Mouse (Mus musculus): Measurements from ENCODE around the gene Sv2a.
A peak's percentile ranks its signal among the peaks of the same experiment; 100 is the strongest.
"Not testable (repeated sequence)": the region's sequence is repeated elsewhere in the genome, so short reads cannot be mapped to it uniquely, and the experiment has no call there.

Gene Sv2a

DNA sequence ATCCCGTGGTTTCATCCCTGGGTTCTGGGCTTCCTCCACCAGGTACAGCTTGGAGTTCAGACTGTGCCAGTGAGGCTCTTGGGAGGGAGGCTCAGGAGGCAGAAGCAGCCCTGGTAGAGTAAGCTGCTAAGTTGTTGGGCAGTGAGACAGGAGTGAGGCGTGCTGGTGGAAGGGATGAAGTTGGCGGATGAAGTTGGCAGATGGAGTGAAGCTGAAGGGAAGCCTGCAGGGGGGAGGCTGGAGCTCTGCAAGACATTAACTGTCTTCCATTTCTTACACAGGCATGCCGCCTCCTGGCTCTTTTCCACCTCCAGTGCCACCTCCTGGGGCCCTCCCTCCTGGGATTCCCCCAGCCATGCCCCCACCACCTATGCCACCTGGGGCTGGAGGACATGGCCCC lies 6.9 kb upstream of the Sv2a start:
- not testable (repeated sequence) for DNase-seq (ENCODE audit: low spot score)

DNA sequence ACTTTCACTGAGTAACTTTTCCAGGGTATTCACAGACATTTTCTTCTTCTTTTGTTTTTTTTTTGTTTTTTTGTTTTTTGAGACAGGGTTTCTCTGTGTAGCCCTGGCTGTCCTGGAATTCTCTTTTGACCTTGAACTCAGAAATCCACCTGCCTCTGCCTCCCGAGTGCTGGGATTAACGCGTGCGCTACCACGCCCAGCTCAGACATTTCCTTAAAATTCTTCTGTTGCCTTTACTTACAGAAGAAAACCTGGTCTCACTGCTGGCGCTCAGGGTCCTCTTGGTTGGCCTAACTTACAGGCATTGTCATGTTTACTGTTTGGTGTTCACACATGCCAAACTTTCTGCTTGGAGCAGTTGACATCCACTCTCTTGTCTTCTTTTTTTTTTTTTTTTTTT lies 5.7 kb upstream of the Sv2a start:
- DNase-seq (ENCODE audit: low spot score): no peak

DNA sequence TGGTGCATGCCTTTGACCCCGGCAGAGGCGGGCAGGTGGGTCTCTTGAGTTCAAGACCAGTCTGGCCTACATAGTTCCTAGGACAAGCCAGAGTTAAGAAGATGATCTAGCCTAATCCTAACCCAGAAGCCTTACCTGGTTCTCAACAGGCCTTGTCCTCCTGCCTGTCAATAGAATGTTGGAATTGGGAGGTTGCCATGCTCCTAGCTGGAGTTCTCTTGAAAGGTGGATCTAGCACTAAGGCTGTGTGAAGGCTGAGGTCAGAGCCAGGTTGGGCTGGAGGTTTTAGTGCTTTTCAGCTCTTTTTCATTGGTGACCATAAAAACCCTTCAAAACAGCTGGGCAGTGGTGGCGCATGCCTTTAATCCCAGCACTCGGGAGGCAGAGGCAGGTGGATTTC lies 2.5 kb upstream of the Sv2a start:
- DNase-seq (ENCODE audit: low spot score): no peak

DNA sequence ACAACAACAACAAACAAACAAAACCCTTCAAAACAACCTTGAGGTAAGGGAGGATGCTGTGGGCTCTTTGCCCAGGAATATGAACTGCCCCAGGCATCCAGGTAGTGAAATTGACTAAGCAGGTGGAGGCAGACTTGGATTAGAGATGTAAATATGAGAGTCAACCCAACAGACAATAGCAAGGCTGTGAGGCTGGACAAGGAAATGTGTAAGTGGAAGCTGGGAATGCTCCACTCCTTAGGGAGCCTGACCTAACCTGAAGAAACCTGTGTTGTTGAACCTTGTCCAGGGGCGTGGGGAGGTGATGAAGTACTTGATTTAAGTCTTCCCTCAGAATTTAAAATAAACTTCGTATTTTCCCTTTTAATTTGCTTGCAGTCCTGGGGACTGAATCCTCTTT lies 2.0 kb upstream of the Sv2a start:
- no peak for DNase-seq (ENCODE audit: low spot score)

DNA sequence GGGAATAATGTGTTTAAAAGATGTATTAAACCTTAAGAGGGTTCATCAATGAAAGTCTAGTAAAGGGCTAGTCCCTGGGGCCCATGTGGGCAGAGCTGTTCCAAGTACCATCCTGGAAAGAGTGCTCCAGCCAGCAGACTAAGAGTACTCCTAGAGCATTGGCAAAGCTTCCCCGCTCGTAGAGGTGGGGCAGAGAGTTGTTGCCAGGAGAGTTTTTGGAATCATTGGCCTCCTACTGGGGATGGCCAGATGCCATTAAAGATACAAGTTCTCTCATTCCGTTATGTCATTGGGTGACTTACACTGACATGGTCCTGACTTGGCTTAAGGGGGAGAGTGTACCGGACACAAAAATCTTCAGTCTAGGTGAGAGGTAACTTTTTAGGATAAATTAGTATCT lies 1.4 kb upstream of the Sv2a start:
- no peak for DNase-seq (ENCODE audit: low spot score)

- no peak for DNase-seq (ENCODE audit: low spot score)
These were observed 795 bp downstream of the Sv2a start for GRCm38 (mm10) chr3:96181510-96182381.

DNA sequence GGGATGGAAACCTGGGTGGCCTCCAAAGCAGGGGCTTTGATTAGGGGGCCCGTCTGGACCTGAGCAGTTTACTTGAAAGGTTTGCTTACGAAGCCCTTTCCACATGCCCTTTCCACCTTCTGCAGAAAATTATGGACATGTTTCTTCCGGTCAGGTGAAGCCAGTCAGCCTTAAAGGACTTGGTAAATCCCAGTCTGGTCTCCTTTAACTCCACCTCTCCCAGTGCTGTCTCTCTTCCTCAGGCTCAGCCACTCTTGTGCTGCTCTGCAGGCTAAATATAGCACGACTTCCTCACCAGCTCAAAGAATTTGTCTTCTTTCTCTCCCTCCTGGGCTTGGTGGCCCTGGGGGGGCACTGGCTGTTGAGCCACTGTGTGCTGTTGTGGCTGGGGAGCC lies 1.4 kb downstream of the Sv2a start:
- no peak for DNase-seq (ENCODE audit: low spot score)

GRCm38 (mm10) chr3:96192977-96193376 lies 12.0 kb downstream of the Sv2a start:
- no peak for DNase-seq (ENCODE audit: low spot score)

- DNase-seq (ENCODE audit: low spot score): no peak
These were observed 14.0 kb downstream of the Sv2a start for GRCm38 (mm10) chr3:96194966-96195365.

DNA sequence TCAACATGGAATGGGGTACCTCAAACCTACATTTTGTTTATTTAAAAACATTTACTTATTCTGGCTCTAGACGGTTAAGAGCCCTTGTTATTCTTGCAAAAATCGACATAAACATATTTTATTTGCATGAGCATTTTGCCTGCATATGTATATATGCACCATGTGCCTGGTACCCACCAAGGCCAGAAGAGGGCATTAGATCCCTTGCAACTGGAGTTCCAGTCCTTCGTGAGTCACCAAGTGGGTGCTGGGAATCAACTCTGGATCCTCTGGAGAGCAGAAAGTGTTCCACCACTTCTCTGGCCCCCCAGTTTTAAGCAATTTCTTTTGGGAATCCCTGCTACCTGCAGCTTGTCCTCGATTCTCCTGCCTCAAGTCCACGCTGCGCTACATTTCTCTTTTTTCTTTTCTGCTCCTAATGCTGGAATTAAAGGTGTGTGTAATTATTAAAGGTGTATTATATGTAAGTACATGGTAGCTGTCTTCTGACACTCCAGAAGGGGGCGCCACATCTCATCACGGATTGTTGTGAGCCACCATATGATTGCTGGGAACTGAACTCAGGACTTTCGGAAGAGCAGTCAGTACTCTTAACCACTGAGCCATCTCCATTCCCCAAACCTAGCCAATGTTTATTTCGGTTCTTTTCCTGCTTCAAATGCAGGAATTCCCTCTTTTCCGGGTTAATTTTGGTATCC lies 14.8 kb downstream of the Sv2a start:
- DNase-seq (ENCODE audit: low spot score): no peak

DNA sequence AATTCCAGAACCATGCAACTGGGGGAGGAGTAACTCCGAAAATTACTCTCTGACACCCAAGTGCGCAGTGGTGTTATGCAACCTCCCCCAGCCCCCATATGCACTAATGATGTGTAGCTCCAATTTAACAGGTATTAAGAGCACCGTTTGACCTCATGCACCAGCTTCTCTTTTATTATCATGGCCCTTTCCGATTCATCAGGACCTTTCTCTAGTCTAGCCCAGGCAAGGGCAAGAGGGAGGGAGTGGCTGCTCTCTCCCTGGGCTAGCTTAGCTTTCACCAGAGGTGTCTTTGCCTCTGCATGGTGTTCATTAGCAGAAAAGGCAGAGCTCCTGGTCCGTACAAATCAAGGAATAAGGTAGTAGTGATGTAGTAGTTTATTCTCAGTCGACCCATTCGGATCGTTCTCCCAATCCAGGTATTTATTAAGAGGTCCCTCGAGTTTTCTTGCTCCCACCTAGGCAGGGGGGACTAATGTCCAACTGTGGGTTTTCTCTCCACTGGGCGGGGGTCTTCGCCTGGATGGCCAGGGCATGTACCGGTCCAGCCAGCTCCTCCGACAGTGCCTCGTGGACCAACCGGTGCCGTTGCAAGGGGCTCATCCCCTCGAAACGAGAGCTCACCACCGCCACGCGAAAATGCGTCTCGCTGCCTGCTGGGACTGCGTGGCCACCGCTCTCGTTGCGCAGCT lies 15.6 kb downstream of the Sv2a start:
- DNase-seq (ENCODE audit: low spot score): no peak

GRCm38 (mm10) chr3:96197129-96197749 lies 16.3 kb downstream of the Sv2a start:
- peak; percentile 86 for DNase-seq (ENCODE audit: low spot score)

GRCm38 (mm10) chr3:96198181-96198580 lies 17.2 kb downstream of the Sv2a start:
- no peak for DNase-seq (ENCODE audit: low spot score)

DNA sequence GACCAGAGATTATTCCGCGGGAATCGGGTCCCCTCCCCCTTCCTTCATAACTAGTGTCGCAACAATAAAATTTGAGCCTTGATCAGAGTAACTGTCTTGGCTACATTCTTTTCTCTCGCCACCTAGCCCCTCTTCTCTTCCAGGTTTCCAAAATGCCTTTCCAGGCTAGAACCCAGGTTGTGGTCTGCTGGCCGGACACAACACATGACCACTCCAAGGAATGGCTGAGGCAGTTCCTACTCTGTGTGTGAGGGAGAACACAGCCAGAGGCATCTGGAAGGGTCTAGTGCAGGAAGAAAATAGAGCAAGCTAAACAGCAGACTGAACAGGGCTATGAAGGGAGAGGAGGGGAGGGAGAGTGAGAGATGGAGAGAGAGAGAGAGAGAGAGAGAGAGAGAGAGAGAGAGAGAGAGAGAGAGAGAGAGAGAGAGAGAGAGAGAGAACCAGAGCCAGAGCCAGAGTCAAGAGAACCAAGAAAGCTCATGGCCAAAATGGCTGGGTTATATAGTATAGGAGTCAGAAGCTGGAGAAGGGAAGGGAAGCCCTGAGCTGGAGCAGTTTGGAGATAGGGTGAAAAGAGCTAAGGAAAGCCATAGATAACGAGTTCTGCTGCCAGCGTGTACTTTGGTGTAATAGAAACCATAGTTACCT lies 17.8 kb downstream of the Sv2a start:
- not testable (repeated sequence) for DNase-seq (ENCODE audit: low spot score)

- DNase-seq (ENCODE audit: low spot score): no peak
These were observed 18.8 kb downstream of the Sv2a start for GRCm38 (mm10) chr3:96199731-96200130.

- no peak for DNase-seq (ENCODE audit: low spot score)
These were observed 26.9 kb downstream of the Sv2a start for GRCm38 (mm10) chr3:96207819-96208218.

GRCm38 (mm10) chr3:96209242-96209641 lies 28.3 kb downstream of the Sv2a start:
- DNase-seq (ENCODE audit: low spot score): no peak

GRCm38 (mm10) chr3:96219191-96219641 lies 38.3 kb downstream of the Sv2a start:
- DNase-seq (ENCODE audit: low spot score): no peak

DNA sequence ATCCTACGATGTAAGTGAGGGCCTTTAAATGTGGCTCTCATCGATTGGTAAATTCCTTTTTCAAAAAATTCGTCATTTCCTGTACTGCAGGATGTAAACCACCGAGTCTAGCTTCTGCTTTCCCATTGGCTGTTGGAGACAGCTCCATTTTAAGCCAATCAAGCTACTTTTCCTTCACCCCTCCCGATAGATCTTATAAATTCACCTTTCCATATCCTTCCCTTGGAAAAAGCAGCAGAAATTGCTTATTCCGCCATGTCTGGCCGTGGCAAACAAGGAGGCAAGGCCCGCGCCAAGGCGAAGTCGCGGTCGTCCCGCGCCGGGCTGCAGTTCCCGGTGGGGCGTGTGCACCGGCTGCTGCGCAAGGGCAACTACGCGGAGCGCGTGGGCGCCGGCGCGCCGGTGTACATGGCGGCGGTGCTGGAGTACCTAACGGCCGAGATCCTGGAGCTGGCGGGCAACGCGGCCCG lies 38.7 kb downstream of the Sv2a start, which contains the start of the genes Bola1 and Hist2h2ab:
Bola1 (minus strand) TSS at position 49 of the 470 bp plus-strand sequence.
Hist2h2ab (plus strand) TSS at position 205 of the 470 bp plus-strand sequence.
- peak; percentile 83 for DNase-seq (ENCODE audit: low spot score)

GRCm38 (mm10) chr3:96220131-96220764 lies 39.3 kb downstream of the Sv2a start:
- not testable (repeated sequence) for DNase-seq (ENCODE audit: low spot score)

Measured in left cerebral cortex, adult 11 months (tissue).